Mouse (Mus musculus) bone marrow macrophage, adult 2 months (primary cell): Measurements from ENCODE around the gene Dazap2. TPM values are rescaled to one million over a fixed set of nuclear protein-coding genes. Genes with fewer than 3 reads are reported as not detected.

ENCODE experiments used
- H3K27ac ChIP-seq: 2 replicates; pipeline ENCODE4 v1.5.1; 2012; ENCODE audit warnings: low read depth, low read length; ENCODE audit not compliant: insufficient read depth
- H3K4me1 ChIP-seq: 2 replicates; pipeline ENCODE4 v1.6.1; 2012; ENCODE audit warnings: low read length; ENCODE audit not compliant: control insufficient read depth, insufficient read depth
- H3K4me3 ChIP-seq: 2 replicates; pipeline ENCODE4 v1.5.1; 2012; ENCODE audit warnings: mild to moderate bottlenecking, low read length, moderate library complexity; ENCODE audit not compliant: insufficient read depth
- CTCF ChIP-seq: IDR thresholded peaks from 2 replicates; pipeline ENCODE4 v1.5.1; 2012; ENCODE audit warnings: low read depth, mild to moderate bottlenecking, low read length, moderate library complexity
- POLR2A ChIP-seq: IDR thresholded peaks from 2 replicates; pipeline ENCODE4 v1.6.1; 2012; ENCODE audit warnings: mild to moderate bottlenecking, low read depth, low read length, borderline replicate concordance
- polyA plus RNA-seq: library from polyadenylated mRNA; stranded (reverse); fragments of >200 nt; gene quantifications from 2 replicates; pipeline ENCODE4 v1.2.4, GENCODE M21; 2012; ENCODE audit not compliant: missing spikeins, insufficient read depth, insufficient read length

The Dazap2 gene
- polyA plus RNA-seq, 1 experiment: 503 TPM

GRCm38 (mm10) chr15:100651610-100652009 is 36.5 kb downstream of the Dazap2 start:
- Histone ChIP-seq H3K4me1 (no peaks in the 10 kb centered on the region), H3K27ac (no peak overlapping the region), H3K4me3 (no peak overlapping the region)
- TF ChIP-seq POLR2A: no peak
- TF ChIP-seq CTCF: no peak

- Histone ChIP-seq H3K4me1 (no peaks in the 10 kb centered on the region), H3K27ac (no peak overlapping the region), H3K4me3 (no peak overlapping the region)
- no peak for TF ChIP-seq CTCF
- TF ChIP-seq POLR2A: no peak
These were observed 39.1 kb downstream of the Dazap2 start for GRCm38 (mm10) chr15:100654271-100654670.

GRCm38 (mm10) chr15:100655201-100655600 is 40.1 kb downstream of the Dazap2 start:
- peaks cover 5% of the 10 kb centered on the region for H3K4me1 ChIP-seq
- no peak overlapping the region for H3K4me3 ChIP-seq
- H3K27ac ChIP-seq: no peak overlapping the region
- TF ChIP-seq POLR2A: no peak
- TF ChIP-seq CTCF: no peak

- no peak for TF ChIP-seq POLR2A
- TF ChIP-seq CTCF: no peak
- peaks cover 39% of the 10 kb centered on the region for H3K4me1 ChIP-seq
- no peak overlapping the region for H3K4me3 ChIP-seq
- H3K27ac ChIP-seq: no peak overlapping the region
These were observed 45.2 kb downstream of the Dazap2 start for GRCm38 (mm10) chr15:100660306-100660705.

GRCm38 (mm10) chr15:100660805-100661204 is 45.7 kb downstream of the Dazap2 start:
- no peak overlapping the region for H3K27ac ChIP-seq
- no peak for TF ChIP-seq POLR2A
- TF ChIP-seq CTCF: no peak
- H3K4me3 ChIP-seq: no peak overlapping the region
- peaks cover 44% of the 10 kb centered on the region for H3K4me1 ChIP-seq

GRCm38 (mm10) chr15:100664813-100665274 is 49.7 kb downstream of the Dazap2 start:
- peaks cover 69% of the 10 kb centered on the region for H3K4me1 ChIP-seq
- TF ChIP-seq POLR2A (no peak), CTCF (no peak)
- H3K27ac ChIP-seq: peak overlapping the region; percentile 77
- H3K4me3 ChIP-seq: no peak overlapping the region

- Histone ChIP-seq H3K4me3 (peak overlapping the region; percentile 44), H3K27ac (peak overlapping the region; percentile 77), H3K4me1 (peaks cover 62% of the 10 kb centered on the region)
- no peak for TF ChIP-seq CTCF
- TF ChIP-seq POLR2A: no peak
These were observed 50.5 kb downstream of the Dazap2 start for GRCm38 (mm10) chr15:100665411-100666218.

GRCm38 (mm10) chr15:100666219-100666696 is 51.1 kb downstream of the Dazap2 start:
- H3K27ac ChIP-seq: peak overlapping the region; percentile 77
- peaks cover 58% of the 10 kb centered on the region for H3K4me1 ChIP-seq
- TF ChIP-seq POLR2A: no peak
- TF ChIP-seq CTCF: no peak
- peak overlapping the region; percentile 44 for H3K4me3 ChIP-seq

- Histone ChIP-seq H3K4me1 (peaks cover 58% of the 10 kb centered on the region), H3K4me3 (peak overlapping the region; percentile 34), H3K27ac (peak overlapping the region; percentile 77)
- TF ChIP-seq POLR2A: no peak
- no peak for TF ChIP-seq CTCF
These were observed 51.7 kb downstream of the Dazap2 start for GRCm38 (mm10) chr15:100666851-100667250.

- H3K27ac ChIP-seq: peak overlapping the region; percentile 77
- peak overlapping the region; percentile 34 for H3K4me3 ChIP-seq
- TF ChIP-seq CTCF (no peak), POLR2A (no peak)
- peaks cover 56% of the 10 kb centered on the region for H3K4me1 ChIP-seq
These were observed 52.3 kb downstream of the Dazap2 start for GRCm38 (mm10) chr15:100667420-100667819.
